Mouse (Mus musculus): ENCODE data around the gene Fam102b. TPM values are rescaled to one million over a fixed set of nuclear protein-coding genes. Genes with fewer than 3 reads are reported as not detected.

The Fam102b gene
- polyA plus RNA-seq, 1 experiment from 2014 or later = 20.6 TPM

- Histone ChIP-seq H3K27ac (no peak overlapping the region), H3K9ac (no peak overlapping the region), H3K4me1 (no peaks in the 10 kb centered on the region), H3K36me3 (peaks cover 31% of the 10 kb centered on the region), H3K4me2 (replicated peaks) (no peak overlapping the region), H3K27me3 (no peaks in the 10 kb centered on the region), H3K4me3 (no peak overlapping the region), H3K9me3 (replicated peaks) (no peaks in the 10 kb centered on the region)
- 92% methylated on average over 15 of the region's 15 CpGs for WGBS
- no peak for ATAC-seq (ENCODE audit: low FRiP score)
These were observed 52.4 kb downstream of the Fam102b start for GRCm38 (mm10) chr3:108974920-108975485.

- H3K9me3 ChIP-seq (replicated peaks) = no peaks in the 10 kb centered on the region
- H3K4me1 ChIP-seq = no peaks in the 10 kb centered on the region
- 86% methylated on average over 13 of the region's 13 CpGs for WGBS
- H3K27ac ChIP-seq = no peak overlapping the region
- no peak overlapping the region for H3K9ac ChIP-seq
- no peak overlapping the region for H3K4me3 ChIP-seq
- H3K4me2 ChIP-seq (replicated peaks) = no peak overlapping the region
- no peaks in the 10 kb centered on the region for H3K27me3 ChIP-seq
- H3K36me3 ChIP-seq = peaks cover 22% of the 10 kb centered on the region
- no peak for ATAC-seq (ENCODE audit: low FRiP score)
These were observed 53.3 kb downstream of the Fam102b start for GRCm38 (mm10) chr3:108973980-108974660.

- Histone ChIP-seq H3K4me3 (no peak overlapping the region), H3K36me3 (0 out of 2 replicates have a peak, but pooled peaks cover 3% of the 10 kb centered on the region), H3K4me1 (peaks cover 16% of the 10 kb centered on the region), H3K4me2 (replicated peaks) (no peak overlapping the region), H3K27me3 (no peaks in the 10 kb centered on the region), H3K9me3 (replicated peaks) (no peaks in the 10 kb centered on the region), H3K27ac (no peak overlapping the region), H3K9ac (no peak overlapping the region)
- ATAC-seq (ENCODE audit: low FRiP score) = no peak
- WGBS = 97% methylated on average over 3 of the region's 3 CpGs
These were observed 61.4 kb downstream of the Fam102b start for GRCm38 (mm10) chr3:108966051-108966450.

- no peak overlapping the region for H3K27ac ChIP-seq
- H3K9me3 ChIP-seq (replicated peaks) = no peaks in the 10 kb centered on the region
These were observed 62.9 kb downstream of the Fam102b start for GRCm38 (mm10) chr3:108964361-108965044.

GRCm38 (mm10) chr3:108963776-108964175, 63.6 kb downstream of the Fam102b start:
- no peaks in the 10 kb centered on the region for H3K27me3 ChIP-seq
- no peak for ATAC-seq (ENCODE audit: low FRiP score)
- H3K4me3 ChIP-seq = no peak overlapping the region
- no peak overlapping the region for H3K9ac ChIP-seq
- H3K4me1 ChIP-seq = peaks cover 17% of the 10 kb centered on the region
- no peak overlapping the region for H3K4me2 ChIP-seq (replicated peaks)
- no peak overlapping the region for H3K27ac ChIP-seq
- WGBS = 83% methylated on average over 3 of the region's 3 CpGs
- no peaks in the 10 kb centered on the region for H3K36me3 ChIP-seq
- H3K9me3 ChIP-seq (replicated peaks) = no peaks in the 10 kb centered on the region

More at GRCm38 (mm10) chr3:108964361-108965044, 62.9 kb downstream of the Fam102b start:
- H3K27me3 ChIP-seq = no peaks in the 10 kb centered on the region
- ATAC-seq (ENCODE audit: low FRiP score) = no peak
- WGBS = 74% methylated on average over 7 of the region's 7 CpGs
- H3K4me3 ChIP-seq = no peak overlapping the region
- H3K4me1 ChIP-seq = peaks cover 17% of the 10 kb centered on the region
- H3K4me2 ChIP-seq (replicated peaks) = no peak overlapping the region
- no peak overlapping the region for H3K9ac ChIP-seq
- H3K36me3 ChIP-seq = no peaks in the 10 kb centered on the region

- Histone ChIP-seq H3K36me3 (no peaks in the 10 kb centered on the region), H3K9ac (no peak overlapping the region), H3K27ac (no peak overlapping the region), H3K4me2 (replicated peaks) (no peak overlapping the region), H3K4me3 (no peak overlapping the region), H3K27me3 (no peaks in the 10 kb centered on the region), H3K4me1 (peaks cover 17% of the 10 kb centered on the region), H3K9me3 (replicated peaks) (no peaks in the 10 kb centered on the region)
- ATAC-seq (ENCODE audit: low FRiP score) = no peak
- 85% methylated on average over 3 of the region's 3 CpGs for WGBS
These were observed 64.1 kb downstream of the Fam102b start for GRCm38 (mm10) chr3:108963278-108963677.

- Histone ChIP-seq H3K4me2 (replicated peaks) (peak overlapping the region; percentile 47), H3K4me3 (peak overlapping the region; percentile 20), H3K27me3 (no peaks in the 10 kb centered on the region), H3K27ac (peak overlapping the region; percentile 77), H3K36me3 (no peaks in the 10 kb centered on the region), H3K9ac (peak overlapping the region; percentile 35), H3K9me3 (replicated peaks) (no peaks in the 10 kb centered on the region), H3K4me1 (peaks cover 17% of the 10 kb centered on the region)
- ATAC-seq (ENCODE audit: low FRiP score) = peak; percentile 59
- 32% methylated on average over 6 of the region's 6 CpGs for WGBS
These were observed 65.8 kb downstream of the Fam102b start for GRCm38 (mm10) chr3:108961655-108962054.

- Histone ChIP-seq H3K4me1 (peaks cover 17% of the 10 kb centered on the region), H3K4me2 (replicated peaks) (peak overlapping the region; percentile 47), H3K27ac (peak overlapping the region; percentile 77), H3K9ac (peak overlapping the region; percentile 35), H3K27me3 (no peaks in the 10 kb centered on the region), H3K9me3 (replicated peaks) (no peaks in the 10 kb centered on the region), H3K36me3 (no peaks in the 10 kb centered on the region), H3K4me3 (peak overlapping the region; percentile 20)
- WGBS = 24% methylated on average over 7 of the region's 7 CpGs
- ATAC-seq (ENCODE audit: low FRiP score) = peak; percentile 90
These were observed 66.2 kb downstream of the Fam102b start for GRCm38 (mm10) chr3:108961226-108961625.

- Histone ChIP-seq H3K4me2 (replicated peaks) (no peak overlapping the region), H3K4me1 (peaks cover 17% of the 10 kb centered on the region), H3K27ac (no peak overlapping the region), H3K27me3 (no peaks in the 10 kb centered on the region), H3K9ac (no peak overlapping the region), H3K36me3 (no peaks in the 10 kb centered on the region), H3K4me3 (no peak overlapping the region), H3K9me3 (replicated peaks) (no peaks in the 10 kb centered on the region)
- WGBS = 75% methylated on average over 13 of the region's 13 CpGs
- ATAC-seq (ENCODE audit: low FRiP score) = no peak
These were observed 67.6 kb downstream of the Fam102b start for GRCm38 (mm10) chr3:108959680-108960295.

GRCm38 (mm10) chr3:108957976-108958375, 69.4 kb downstream of the Fam102b start:
- Histone ChIP-seq H3K9me3 (replicated peaks) (no peaks in the 10 kb centered on the region), H3K4me2 (replicated peaks) (no peak overlapping the region), H3K4me3 (no peak overlapping the region), H3K27me3 (no peaks in the 10 kb centered on the region), H3K4me1 (peaks cover 17% of the 10 kb centered on the region), H3K27ac (no peak overlapping the region), H3K36me3 (no peaks in the 10 kb centered on the region), H3K9ac (no peak overlapping the region)
- no peak for ATAC-seq (ENCODE audit: low FRiP score)

- no peak overlapping the region for H3K27ac ChIP-seq
- H3K9ac ChIP-seq = no peak overlapping the region
- ATAC-seq (ENCODE audit: low FRiP score) = no peak
- no peaks in the 10 kb centered on the region for H3K4me1 ChIP-seq
- H3K4me2 ChIP-seq (replicated peaks) = no peak overlapping the region
- no peaks in the 10 kb centered on the region for H3K36me3 ChIP-seq
- no peaks in the 10 kb centered on the region for H3K9me3 ChIP-seq (replicated peaks)
- no peak overlapping the region for H3K4me3 ChIP-seq
- no peaks in the 10 kb centered on the region for H3K27me3 ChIP-seq
- 84% methylated on average over 10 of the region's 10 CpGs for WGBS
These were observed 86.4 kb downstream of the Fam102b start for GRCm38 (mm10) chr3:108940996-108941395.

- peak; percentile 69 for ATAC-seq (ENCODE audit: low FRiP score)
- Histone ChIP-seq H3K9ac (no peak within 1 kb of the TSS; the same call in 1 of the 2 replicates), H3K4me3 (peak within 1 kb of the TSS; percentile 25), H3K27me3 (no peaks in the 10 kb centered on the region), H3K36me3 (no peaks in the 10 kb centered on the region), H3K4me1 (no peaks in the 10 kb centered on the region), H3K27ac (no peak within 1 kb of the TSS), H3K9me3 (replicated peaks) (no peaks in the 10 kb centered on the region), H3K4me2 (replicated peaks) (peak within 1 kb of the TSS; percentile 53)
- 65% methylated on average over 45 of the region's 59 CpGs for WGBS
These were observed 87.3 kb downstream of the Fam102b start, which contains the start of gene Gm9857 for GRCm38 (mm10) chr3:108940001-108940633. Gene Gm9857 (minus strand): TSS chr3:108940445.
